8 mouse cellular contexts compared by ENCODE assay signal in genomic region chr17:67351423-67351822, GRCm38 (mm10). TPM values are rescaled to one million over a fixed set of nuclear protein-coding genes. Genes with fewer than 3 reads are reported as not detected.
DNase-seq lines count a peak whose midpoint lies in the region; ATAC-seq lines count a peak whose summit lies in the region.

No protein-coding gene starts in this region.

- H3K4me1 ChIP-seq in forebrain, embryonic 10.5 days, result peaks cover 46% of the 10 kb centered on the region
- peaks cover 4% of the 10 kb centered on the region; the same call in 1 of the 2 replicates for H3K4me1 ChIP-seq in forebrain, embryonic 11.5 days (replicated peaks; ENCODE audit: control insufficient read depth, insufficient read depth, low read length)
- peaks cover 17% of the 10 kb centered on the region for H3K4me1 ChIP-seq in heart, embryonic 13.5 days

- 69% methylated on average over 5 of the region's 5 CpGs for WGBS in forebrain, embryonic 10.5 days
- WGBS in forebrain, embryonic 11.5 days, result 64% methylated on average over 5 of the region's 5 CpGs
- WGBS in heart, embryonic 13.5 days, result 48% methylated on average over 5 of the region's 5 CpGs

- no peak for DNase-seq in forebrain, embryonic 10.5 days (ENCODE audit: extremely low spot score, low spot score)
- no peak for DNase-seq in forebrain, embryonic 11.5 days (ENCODE audit: low spot score)
- DNase-seq in 3134 (ENCODE audit: extremely low read depth, insufficient read length, low spot score), result peak; percentile 71
- DNase-seq in lung, postnatal 10 days, result peak; percentile 74
- DNase-seq in urinary bladder, postnatal 14 days (ENCODE audit: low spot score), result no peak
- no peak for DNase-seq in frontal cortex, postnatal 36 days (ENCODE audit: low spot score in 2 of 2)
- no peak for DNase-seq in gastrocnemius, postnatal 4 days (ENCODE audit: low spot score in 2 of 2)

- no peak overlapping the region for H3K27ac ChIP-seq in forebrain, embryonic 10.5 days
- no peak overlapping the region for H3K27ac ChIP-seq in forebrain, embryonic 11.5 days (ENCODE audit: low read depth, low read length)
- H3K27ac ChIP-seq in heart, embryonic 13.5 days (replicated peaks), result no peak overlapping the region

- H3K9me3 ChIP-seq in forebrain, embryonic 10.5 days, result no peaks in the 10 kb centered on the region; the same call in 1 of the 2 replicates
- no peaks in the 10 kb centered on the region for H3K9me3 ChIP-seq in forebrain, embryonic 11.5 days (ENCODE audit: control insufficient read depth, low read length)
- no peaks in the 10 kb centered on the region for H3K9me3 ChIP-seq in heart, embryonic 13.5 days

- H3K4me3 ChIP-seq in forebrain, embryonic 10.5 days, result peak overlapping the region; percentile 82; the same call in 1 of the 2 replicates
- no peak overlapping the region for H3K4me3 ChIP-seq in forebrain, embryonic 11.5 days (ENCODE audit: low read depth, low read length)
- H3K4me3 ChIP-seq in heart, embryonic 13.5 days, result peak overlapping the region; percentile 81

- peaks cover 36% of the 10 kb centered on the region for H3K27me3 ChIP-seq in forebrain, embryonic 10.5 days (ENCODE audit: poor library complexity, severe bottlenecking)
- peaks cover 8% of the 10 kb centered on the region; the same call in 1 of the 2 replicates for H3K27me3 ChIP-seq in forebrain, embryonic 11.5 days (ENCODE audit: control insufficient read depth, insufficient read depth, low read length)
- no peaks in the 10 kb centered on the region; the same call in 1 of the 2 replicates for H3K27me3 ChIP-seq in heart, embryonic 13.5 days (replicated peaks)

- no peaks in the 10 kb centered on the region for H3K36me3 ChIP-seq in forebrain, embryonic 10.5 days (replicated peaks)
- no peaks in the 10 kb centered on the region for H3K36me3 ChIP-seq in forebrain, embryonic 11.5 days (ENCODE audit: control insufficient read depth, insufficient read depth, low read length)
- H3K36me3 ChIP-seq in heart, embryonic 13.5 days, result no peaks in the 10 kb centered on the region

- no peak for ATAC-seq in forebrain, embryonic 11.5 days (replicated peaks; ENCODE audit: low FRiP score)
- no peak for ATAC-seq in heart, embryonic 13.5 days (ENCODE audit: extremely low read depth, insufficient number of reproducible peaks, low FRiP score, low TSS enrichment)

- no peak overlapping the region for H3K9ac ChIP-seq in forebrain, embryonic 11.5 days (ENCODE audit: low read length)
- peak overlapping the region; percentile 95 for H3K9ac ChIP-seq in heart, embryonic 13.5 days

- H3K4me2 ChIP-seq in forebrain, embryonic 11.5 days (ENCODE audit: low read depth, low read length, severe bottlenecking), result no peak overlapping the region
- peak overlapping the region; percentile 91 for H3K4me2 ChIP-seq in heart, embryonic 13.5 days

RNA-seq across cellular contexts. Expression of gene Ptprm, which starts 2.8 kb away (rescaled TPM):
- polyA plus RNA-seq in forebrain, embryonic 10.5 days (2016; fragmentation: Nextera tagmentation; extraction: Ambion mirVana), result 6.7 and 8.4 TPM in 2 replicates
- 11.7 and 13.4 TPM in 2 replicates for polyA plus RNA-seq in forebrain, embryonic 11.5 days (2014; fragmentation: Nextera tagmentation; extraction: Ambion mirVana)
- 11.6 and 12.7 TPM in 2 replicates for polyA plus RNA-seq in heart, embryonic 13.5 days (2015; fragmentation: Nextera tagmentation; extraction: Ambion mirVana)
- total RNA-seq in gastrocnemius, postnatal 4 days (2021), result 10 to 100 TPM; 54.5 to 60.0 TPM

Comparison
In these comparisons a context has a peak if more than half of its experiments do, and no peak if none do; other contexts are left out.
1. DNase-seq: peak in 3134 (single experiment) and lung, postnatal 10 days (single experiment); none in forebrain, embryonic 10.5 days (single experiment), forebrain, embryonic 11.5 days (single experiment), urinary bladder, postnatal 14 days (single experiment), frontal cortex, postnatal 36 days (0 of 2) and gastrocnemius, postnatal 4 days (0 of 2).